Mouse (Mus musculus): Measurements from ENCODE around the gene Ppp1r14a. TPM values are rescaled to one million over a fixed set of nuclear protein-coding genes. Genes with fewer than 3 reads are reported as not detected.

Ppp1r14a gene
- total and polyA plus RNA-seq, 3 experiments: 3.8 to 7.1 TPM; not detected in 1

DNA sequence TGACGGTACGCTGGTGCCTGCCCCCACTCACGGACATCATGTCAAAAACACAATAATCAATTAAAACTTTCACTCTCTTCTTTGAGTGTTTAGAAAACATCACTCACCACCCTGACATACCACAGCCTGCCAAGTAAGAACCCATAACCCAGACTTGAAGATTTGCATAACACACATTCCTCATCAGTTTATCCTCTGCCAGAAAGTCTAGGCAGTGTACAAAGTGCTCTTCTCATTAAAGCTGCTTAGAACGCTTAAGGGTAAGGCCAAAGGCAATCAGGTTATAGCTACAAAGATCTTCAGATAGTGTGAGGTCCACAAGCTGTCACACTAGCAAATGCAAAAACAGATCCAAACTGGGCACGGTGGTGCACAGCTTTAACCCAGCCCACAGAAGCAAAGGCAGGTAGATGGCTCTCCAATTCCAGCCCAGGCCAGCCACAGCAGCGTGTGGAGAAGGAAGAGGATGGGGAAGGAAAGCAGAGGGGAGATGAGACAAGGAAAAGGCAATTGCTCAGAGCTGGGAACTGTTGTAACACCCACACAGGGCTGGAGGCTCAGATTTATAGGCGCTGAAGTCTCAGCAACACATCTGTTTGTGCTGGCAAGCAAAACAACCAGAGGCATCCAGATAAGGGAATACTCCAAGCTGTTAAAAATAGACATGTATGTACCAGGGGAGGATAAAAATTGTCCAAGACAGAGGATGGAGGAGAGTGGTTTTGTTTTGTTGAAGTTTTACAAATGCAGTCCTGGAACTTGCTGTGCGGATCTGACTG is 17.2 kb upstream of the Ppp1r14a start:
- no peak overlapping the region for H3K9ac ChIP-seq (ENCODE audit: control insufficient read depth, low read depth, low read length, poor library complexity, severe bottlenecking)
- no peaks in the 10 kb centered on the region for H3K27me3 ChIP-seq (ENCODE audit: control insufficient read depth in 1 of 2, insufficient read depth in 2 of 2, low read length in 2 of 2)
- no peak for DNase-seq (ENCODE audit: low read depth, low spot score)
- H3K9me3 ChIP-seq (replicated peaks; ENCODE audit: insufficient read depth, low read length): no peaks in the 10 kb centered on the region
- no peak overlapping the region for H3K4me3 ChIP-seq (ENCODE audit: control insufficient read depth in 1 of 2, insufficient read depth in 1 of 2, low read depth in 2 of 2, low read length in 2 of 2)
- H3K36me3 ChIP-seq (ENCODE audit: control insufficient read depth in 1 of 2, insufficient read depth in 2 of 2, low read length in 2 of 2): peaks cover 0 to 2% of the 10 kb centered on the region in 2 experiments; a peak in 1 of 4 replicates
- H3K27ac ChIP-seq (ENCODE audit: control insufficient read depth, low read depth, low read length): no peak overlapping the region
- peaks cover 2% of the 10 kb centered on the region; the same call in 1 of the 2 replicates for H3K79me2 ChIP-seq (ENCODE audit: control insufficient read depth, insufficient read depth, low read length, poor library complexity)
- TF ChIP-seq TCF12 (IDR thresholded peaks at IDR 0.05; ENCODE audit: low read depth, low read length) (0 out of 2 replicates have a peak, but pooled peaks have one; percentile 25), ZMIZ1 (IDR thresholded peaks at IDR 0.05; ENCODE audit: low read depth, low read length) (no peak), CHD1 (IDR thresholded peaks at IDR 0.05; ENCODE audit: low read depth, low read length) (no peak), RCOR1 (IDR thresholded peaks at IDR 0.05; ENCODE audit: low read depth, low read length) (peak; percentile 75; the same call in 1 of the 2 replicates), KAT2A (conservative IDR thresholded peaks at IDR 0.05; ENCODE audit: low read depth, low read length) (no peak)
- H3K4me1 ChIP-seq (ENCODE audit: control insufficient read depth in 1 of 2, insufficient read depth in 2 of 2, low read length in 2 of 2): no peaks in the 10 kb centered on the region

DNA sequence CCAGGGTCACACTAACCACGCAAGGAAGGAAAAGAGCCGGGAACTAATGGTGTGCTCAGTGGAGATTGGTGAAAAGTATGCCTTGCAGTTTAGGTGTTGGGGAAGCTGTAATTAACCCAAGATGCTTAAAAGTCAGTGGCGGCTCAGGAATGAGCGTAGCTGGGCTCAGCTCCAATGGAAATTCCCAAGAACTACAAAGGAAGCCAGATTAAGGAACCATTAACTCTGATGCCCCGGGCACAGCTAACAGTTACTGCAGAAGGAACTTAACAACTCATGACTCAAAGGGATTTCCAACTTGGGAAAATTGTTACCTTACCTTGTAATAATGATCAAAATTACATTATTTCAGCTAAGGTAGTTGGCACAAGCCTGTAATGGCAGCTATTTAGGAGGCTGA is 12.4 kb upstream of the Ppp1r14a start:
- Histone ChIP-seq H3K79me2 (ENCODE audit: control insufficient read depth, insufficient read depth, low read length, poor library complexity) (peaks cover 10% of the 10 kb centered on the region), H3K9ac (ENCODE audit: control insufficient read depth, low read depth, low read length, poor library complexity, severe bottlenecking) (no peak overlapping the region), H3K27ac (ENCODE audit: control insufficient read depth, low read depth, low read length) (no peak overlapping the region), H3K9me3 (replicated peaks; ENCODE audit: insufficient read depth, low read length) (no peaks in the 10 kb centered on the region), H3K27me3 (ENCODE audit: control insufficient read depth in 1 of 2, insufficient read depth in 2 of 2, low read length in 2 of 2) (no peaks in the 10 kb centered on the region), H3K36me3 (ENCODE audit: control insufficient read depth in 1 of 2, insufficient read depth in 2 of 2, low read length in 2 of 2) (peaks cover 0 to 5% of the 10 kb centered on the region in 2 experiments; a peak in 2 of 4 replicates), H3K4me1 (ENCODE audit: control insufficient read depth in 1 of 2, insufficient read depth in 2 of 2, low read length in 2 of 2) (peaks cover 8 to 11% of the 10 kb centered on the region in 2 experiments; a peak in 3 of 4 replicates), H3K4me3 (ENCODE audit: control insufficient read depth in 1 of 2, insufficient read depth in 1 of 2, low read depth in 2 of 2, low read length in 2 of 2) (no peak overlapping the region)
- no peak for TF ChIP-seq KAT2A (conservative IDR thresholded peaks at IDR 0.05; ENCODE audit: low read depth, low read length)
- TF ChIP-seq MAX (IDR thresholded peaks at IDR 0.05; ENCODE audit: low read length): no peak
- TF ChIP-seq TCF12 (IDR thresholded peaks at IDR 0.05; ENCODE audit: low read depth, low read length): no peak
- TF ChIP-seq GATA1 (IDR thresholded peaks at IDR 0.05; ENCODE audit: low read depth, low read length): no peak
- no peak for TF ChIP-seq ZKSCAN1 (IDR thresholded peaks at IDR 0.05; ENCODE audit: low read depth, low read length)
- no peak for TF ChIP-seq USF2 (IDR thresholded peaks at IDR 0.05; ENCODE audit: borderline replicate concordance in 1 of 2, insufficient read depth in 1 of 2, low read depth in 1 of 2, low read length in 2 of 2)
- TF ChIP-seq ETS1 (IDR thresholded peaks at IDR 0.05; ENCODE audit: low read depth, low read length): no peak
- TF ChIP-seq HCFC1 (IDR thresholded peaks at IDR 0.05; ENCODE audit: low read depth, low read length): no peak
- TF ChIP-seq NRF1 (IDR thresholded peaks at IDR 0.05; ENCODE audit: insufficient read depth, low read depth, low read length, poor library complexity, severe bottlenecking): no peak
- TF ChIP-seq ZNF384 (IDR thresholded peaks at IDR 0.05; ENCODE audit: low read depth, low read length): no peak
- no peak for TF ChIP-seq ZC3H11A (IDR thresholded peaks at IDR 0.05; ENCODE audit: low read depth, low read length)
- TF ChIP-seq RAD21 (IDR thresholded peaks at IDR 0.05; ENCODE audit: low read depth, low read length): no peak
- no peak for TF ChIP-seq E2F4 (IDR thresholded peaks at IDR 0.05; ENCODE audit: borderline replicate concordance, low read depth, low read length)
- TF ChIP-seq MYB (IDR thresholded peaks at IDR 0.05; ENCODE audit: low read depth, low read length): no peak
- no peak for TF ChIP-seq BHLHE40 (IDR thresholded peaks at IDR 0.05; ENCODE audit: borderline replicate concordance, low read depth, low read length)
- TF ChIP-seq CTCF (IDR thresholded peaks at IDR 0.05 in 2 of 3, conservative IDR thresholded peaks at IDR 0.05 in 1 of 3; ENCODE audit: control insufficient read depth in 1 of 3, insufficient read depth in 1 of 3, low read depth in 2 of 3, low read length in 3 of 3, poor library complexity in 1 of 3, severe bottlenecking in 1 of 3): no peak
- no peak for TF ChIP-seq CHD2 (IDR thresholded peaks at IDR 0.05; ENCODE audit: low read length)
- TF ChIP-seq GABPA (IDR thresholded peaks at IDR 0.05; ENCODE audit: low read depth, low read length): no peak
- DNase-seq (ENCODE audit: low read depth, low spot score): no peak

All from MEL (cell line).